Mouse (Mus musculus): ENCODE data around the gene Gm10139.
"Not testable (repeated sequence)": the region's sequence is repeated elsewhere in the genome, so short reads cannot be mapped to it uniquely, and the experiment has no call there.

Gene Gm10139

DNA sequence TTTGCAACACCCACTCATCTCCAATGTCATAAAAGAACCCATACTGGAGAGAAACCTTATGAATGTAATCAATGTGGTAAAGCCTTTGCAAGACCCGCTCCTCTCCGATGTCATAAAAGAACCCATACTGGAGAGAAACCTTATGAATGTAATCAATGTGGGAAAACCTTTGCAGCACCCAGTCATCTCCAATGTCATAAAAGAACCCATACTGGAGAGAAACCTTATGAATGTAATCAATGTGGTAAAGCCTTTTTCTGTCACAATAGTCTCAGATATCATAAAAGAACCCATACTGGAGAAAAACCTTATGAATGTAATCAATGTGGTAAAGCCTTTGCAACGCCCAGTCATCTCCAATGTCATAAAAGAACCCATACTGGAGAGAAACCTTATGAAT is at the start of gene Gm10139:
TSS of gene Gm10139 (plus strand) at position 301 of the 400 bp plus-strand sequence.
- DNase-seq (ENCODE audit: low spot score) = not testable (repeated sequence)

DNA sequence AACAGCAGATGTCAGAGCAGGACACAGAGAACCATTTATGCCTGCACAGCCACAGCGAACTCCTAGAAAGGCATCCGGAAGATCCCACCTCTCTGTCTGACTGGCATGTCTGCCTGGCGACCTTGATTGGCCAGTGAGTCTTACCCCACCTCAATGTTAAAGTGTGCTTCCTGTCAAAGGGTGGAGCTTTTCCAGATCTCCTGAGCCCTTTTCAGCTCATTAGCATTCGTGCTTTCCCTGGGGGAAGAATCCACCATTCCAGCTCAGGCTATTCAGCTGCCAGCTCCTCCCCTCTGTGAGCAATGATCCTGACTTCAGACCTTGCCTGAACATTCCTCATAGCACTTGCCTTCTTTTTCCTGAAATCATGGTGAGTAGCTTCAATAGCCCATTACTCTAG is 45.2 kb downstream of the Gm10139 start:
- not testable (repeated sequence) for DNase-seq (ENCODE audit: low spot score)

Data from ovary, postnatal 10 days (tissue).